25 mouse cellular contexts compared by ENCODE assay signal in genomic region chr16:47692812-47693211, GRCm38 (mm10).
"Had no signal": no experiment of that assay in that cellular context is flagged by ENCODE, and none has a peak within 500 bp of the region (broad histone marks: within the 10 kb centered on the region; RNA-seq: fewer than 3 reads in every experiment).

No protein-coding gene starts in this region.

- H3K27me3 ChIP-seq: heart, embryonic 13.5 days; heart, embryonic 15.5 days; hindbrain, embryonic 13.5 days; hindbrain, embryonic 15.5 days; intestine, embryonic 15.5 days; limb, embryonic 12.5 days had no signal

- H3K4me3 ChIP-seq: heart, adult 2 months; heart, embryonic 13.5 days; heart, embryonic 15.5 days; hindbrain, embryonic 13.5 days; hindbrain, embryonic 15.5 days; intestine, embryonic 15.5 days; layer of hippocampus, adult 2 months; left cerebral cortex, adult 2 months; limb, embryonic 10.5 days; limb, embryonic 12.5 days had no signal

- H3K9me3 ChIP-seq: heart, embryonic 15.5 days; hindbrain, embryonic 13.5 days; hindbrain, embryonic 15.5 days; intestine, embryonic 15.5 days; limb, embryonic 10.5 days; limb, embryonic 12.5 days had no signal

- ATAC-seq: hindbrain, postnatal 0 days; intestine, embryonic 15.5 days; intestine, postnatal 0 days had no signal

- H3K36me3 ChIP-seq: heart, embryonic 13.5 days; heart, embryonic 15.5 days; hindbrain, embryonic 13.5 days; hindbrain, embryonic 15.5 days; intestine, embryonic 15.5 days; limb, embryonic 10.5 days; limb, embryonic 12.5 days had no signal

- H3K27ac ChIP-seq: heart, adult 2 months; heart, embryonic 13.5 days; heart, embryonic 15.5 days; hindbrain, embryonic 13.5 days; hindbrain, embryonic 15.5 days; hindbrain, postnatal 0 days; intestine, embryonic 15.5 days; layer of hippocampus, adult 2 months; left cerebral cortex, adult 2 months; limb, embryonic 10.5 days; limb, embryonic 12.5 days had no signal

- H3K9ac ChIP-seq: heart, embryonic 13.5 days; heart, embryonic 15.5 days; hindbrain, embryonic 13.5 days; hindbrain, embryonic 15.5 days; intestine, embryonic 15.5 days; limb, embryonic 12.5 days had no signal

- DNase-seq: gastrocnemius, postnatal 14 days; gastrocnemius, postnatal 36 days; heart, adult 11 months; heart, adult 2 months; heart, postnatal 14 days; heart, postnatal 36 days; kidney, adult 18-20 months; kidney, adult 8-10 months; kidney, postnatal 10 days; kidney, postnatal 25 days; kidney, postnatal 4 days; liver had no signal

- H3K4me1 ChIP-seq: heart, embryonic 13.5 days; heart, embryonic 15.5 days; hindbrain, embryonic 13.5 days; hindbrain, embryonic 15.5 days; intestine, embryonic 15.5 days; limb, embryonic 10.5 days; limb, embryonic 12.5 days had no signal

- H3K4me2 ChIP-seq: heart, embryonic 11.5 days; heart, embryonic 13.5 days; heart, embryonic 15.5 days; hindbrain, embryonic 13.5 days; hindbrain, embryonic 15.5 days; intestine, embryonic 15.5 days; limb, embryonic 12.5 days; liver, embryonic 11.5 days had no signal
